Mouse (Mus musculus) kidney, embryonic 15.5 days (tissue): Measurements from ENCODE around the gene Syngr2. TPM values are rescaled to one million over a fixed set of nuclear protein-coding genes. Genes with fewer than 3 reads are reported as not detected.

ENCODE experiments used
- ATAC-seq: fragments of 200-750 bp; cut with Nextera tagmentation; replicated peaks from 2 replicates; pipeline ENCODE4 v1.8.0; 2017; ENCODE audit warnings: moderate TSS enrichment; ENCODE audit not compliant: low FRiP score
- H3K27ac ChIP-seq: fragments of 300-500 bp; sonication (generic); 2 replicates; pipeline ENCODE4 v1.5.1; 2015; ENCODE audit warnings: mild to moderate bottlenecking, inconsistent platforms
- H3K27me3 ChIP-seq: fragments of 300-500 bp; sonication (generic); 2 replicates; pipeline ENCODE4 v1.6.1; 2015; ENCODE audit warnings: inconsistent platforms
- H3K36me3 ChIP-seq: fragments of 300-500 bp; sonication (generic); 2 replicates; pipeline ENCODE4 v1.6.1; 2015; ENCODE audit warnings: inconsistent platforms
- H3K4me1 ChIP-seq: fragments of 300-500 bp; sonication (generic); 2 replicates; pipeline ENCODE4 v1.6.1; 2015; ENCODE audit warnings: inconsistent platforms
- H3K4me2 ChIP-seq: fragments of 300-500 bp; sonication (generic); 2 replicates; pipeline ENCODE4 v1.6.1; 2015; ENCODE audit warnings: moderate library complexity, mild to moderate bottlenecking, inconsistent platforms
- H3K4me3 ChIP-seq: fragments of 300-500 bp; sonication (generic); replicated peaks from 2 replicates; pipeline ENCODE4 v1.5.1; 2015; ENCODE audit warnings: mild to moderate bottlenecking, inconsistent platforms
- H3K9ac ChIP-seq: fragments of 300-500 bp; sonication (generic); 2 replicates; pipeline ENCODE4 v1.6.1; 2015; ENCODE audit warnings: mild to moderate bottlenecking, inconsistent platforms
- H3K9me3 ChIP-seq: fragments of 300-500 bp; sonication (generic); replicated peaks from 2 replicates; pipeline ENCODE4 v1.6.1; 2016; ENCODE audit warnings: inconsistent platforms
- WGBS: fragments of 180-500 bp; shearing (Covaris S2); methylation state at CpG from one replicate; pipeline ENCODE4 v1.1.7; 2015; ENCODE audit warnings: mixed read lengths; 5-methylcytosine and 5-hydroxymethylcytosine counted together
- polyA plus RNA-seq: library from polyadenylated mRNA; unstranded; fragments of >200 nt; fragmentation: Nextera tagmentation; extraction: Ambion mirVana; gene quantifications from 2 replicates; pipeline ENCODE4 v1.2.1, GENCODE M21; 2015

Syngr2 gene
- polyA plus RNA-seq, 1 experiment from 2014 or later = 80.5 TPM

DNA sequence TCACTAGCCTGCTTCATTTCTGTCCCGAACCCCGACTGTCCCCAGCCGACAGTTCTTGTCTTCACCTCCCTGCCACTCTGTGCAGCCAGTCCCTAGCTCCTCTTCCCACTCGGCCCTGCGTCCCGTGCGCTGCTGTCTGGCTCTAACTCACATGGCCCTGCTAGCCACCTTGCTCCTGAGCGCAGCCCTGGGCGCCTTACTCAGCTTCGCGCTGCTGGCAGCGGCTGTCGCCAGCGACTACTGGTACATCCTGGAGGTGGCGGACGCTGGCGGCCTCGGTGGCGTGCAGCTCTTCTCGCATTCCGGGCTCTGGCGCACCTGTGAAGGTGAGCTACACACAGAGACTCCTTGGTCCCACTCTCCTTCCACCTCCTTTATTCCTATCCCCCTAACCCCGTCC, 51.1 kb downstream of the Syngr2 start, which contains the start of gene Tmem235:
Tmem235 (plus strand) TSS at position 152 of the 400 bp plus-strand sequence.
- Histone ChIP-seq H3K27me3 (peaks cover 54% of the 10 kb centered on the region), H3K4me3 (0 out of 2 replicates have a peak within 1 kb of the TSS, but pooled peaks have one; percentile 7), H3K4me2 (peak within 1 kb of the TSS; percentile 31), H3K4me1 (peaks cover 27% of the 10 kb centered on the region), H3K27ac (no peak within 1 kb of the TSS), H3K9ac (no peak within 1 kb of the TSS), H3K9me3 (no peaks in the 10 kb centered on the region), H3K36me3 (peaks cover 20% of the 10 kb centered on the region)
- no peak for ATAC-seq
- WGBS = 4% methylated on average over 23 of the region's 23 CpGs

DNA sequence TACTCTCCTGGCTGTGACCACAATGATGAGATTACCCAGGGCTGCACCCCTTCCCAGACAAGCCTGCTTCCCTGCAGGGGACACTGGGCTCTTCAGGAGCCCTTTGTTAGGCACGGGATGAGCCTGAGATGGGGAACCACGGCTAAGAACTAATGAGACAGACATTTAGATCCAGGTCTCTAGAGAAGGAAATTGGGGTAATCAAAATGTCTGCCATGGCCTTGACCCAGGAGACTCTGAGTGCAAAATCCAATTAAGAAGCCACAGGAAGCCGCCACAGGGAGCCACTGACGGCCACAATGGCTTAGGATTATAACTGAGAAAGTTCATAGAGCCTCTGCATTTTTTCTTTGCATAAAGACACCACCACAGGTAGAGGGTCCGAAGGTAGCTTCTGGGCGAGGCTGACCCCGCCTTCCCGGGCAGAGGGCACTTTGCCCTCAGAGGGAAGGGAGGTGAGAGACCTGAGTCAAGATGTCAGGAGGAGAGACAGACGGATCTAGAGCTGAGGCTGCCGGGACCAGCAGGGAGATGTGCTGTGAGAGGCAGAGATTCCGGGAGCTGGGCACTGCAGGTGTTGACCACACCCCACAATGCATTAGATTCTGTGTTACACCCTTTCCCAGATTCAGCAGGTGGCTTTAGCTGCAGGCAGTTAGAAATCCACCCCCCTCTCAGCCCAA, 53.8 kb downstream of the Syngr2 start:
- no peaks in the 10 kb centered on the region for H3K9me3 ChIP-seq
- 48% methylated on average over 11 of the region's 11 CpGs for WGBS
- H3K4me1 ChIP-seq = peaks cover 41% of the 10 kb centered on the region
- peaks cover 53% of the 10 kb centered on the region for H3K27me3 ChIP-seq
- no peaks in the 10 kb centered on the region for H3K36me3 ChIP-seq
- H3K27ac ChIP-seq = no peak overlapping the region
- ATAC-seq = no peak
- H3K4me2 ChIP-seq = no peak overlapping the region
- H3K9ac ChIP-seq = no peak overlapping the region
- no peak overlapping the region for H3K4me3 ChIP-seq

Other genes with a start within 250 kb of the Syngr2 start
- gene Tnrc6c, start 155.4 kb upstream of the Syngr2 start, polyA plus RNA-seq = 10.0 and 10.5 TPM in 2 replicates
- gene Tmc8, start 27.6 kb upstream of the Syngr2 start, polyA plus RNA-seq = 2.7 and 3.6 TPM in 2 replicates
- 36.2 and 37.5 TPM in 2 replicates for gene Tmc6, start 27.5 kb upstream of the Syngr2 start, polyA plus RNA-seq
- 0.36 and 1.7 TPM in 2 replicates for gene 6030468B19Rik, start 12.0 kb upstream of the Syngr2 start, polyA plus RNA-seq
- gene Gm20708, start within 50 bp of the Syngr2 start, polyA plus RNA-seq = 0.54 and 0.91 TPM in 2 replicates
- 3.9 and 6.7 TPM in 2 replicates for gene Afmid, start 16.3 kb downstream of the Syngr2 start, polyA plus RNA-seq
- 127 and 128 TPM in 2 replicates for gene Tk1, start 16.4 kb downstream of the Syngr2 start, polyA plus RNA-seq
- gene Birc5, start 39.6 kb downstream of the Syngr2 start, polyA plus RNA-seq = 310 and 329 TPM in 2 replicates
- gene Tmem235, start 51.1 kb downstream of the Syngr2 start, polyA plus RNA-seq = not detected in 2 replicates
- gene Tha1, start 63.8 kb downstream of the Syngr2 start, polyA plus RNA-seq = 5.3 TPM in 2 replicates
- gene Socs3, start 160.4 kb downstream of the Syngr2 start, polyA plus RNA-seq = 14.1 and 15.2 TPM in 2 replicates
- 34.1 and 38.9 TPM in 2 replicates for gene Pgs1, start 176.6 kb downstream of the Syngr2 start, polyA plus RNA-seq